Mouse (Mus musculus) liver, embryonic 11.5 days (tissue): ENCODE measurements at regions not wholly inside any gene's neighbourhood (a gene's known extent, or its start where the extent isn't known, plus 50 kb on each side); places are given as distances from the start of the nearest gene placed in this dataset.

ENCODE experiments used
- ATAC-seq: fragments of 200-750 bp; cut with Nextera tagmentation; replicated peaks from 2 replicates; pipeline ENCODE4 v1.8.0; 2017; ENCODE audit warnings: moderate number of reproducible peaks, mild to moderate bottlenecking, moderate TSS enrichment, moderate library complexity; ENCODE audit not compliant: low FRiP score
- DNase-seq: peaks from one replicate; pipeline ENCODE4 v3.0.0-alpha.2; 2017; ENCODE audit warnings: low spot score
- H3K27ac ChIP-seq: fragments of 300-500 bp; sonication (generic); 2 replicates; pipeline ENCODE4 v1.5.1; 2014; ENCODE audit warnings: mild to moderate bottlenecking, low read depth, low read length, control low read depth
- H3K27me3 ChIP-seq: fragments of 300-500 bp; sonication (generic); replicated peaks from 2 replicates; pipeline ENCODE4 v1.6.1; 2014; ENCODE audit warnings: low read length, mixed read lengths; ENCODE audit not compliant: control insufficient read depth, insufficient read depth
- H3K36me3 ChIP-seq: fragments of 300-500 bp; sonication (generic); 2 replicates; pipeline ENCODE4 v1.6.1; 2014; ENCODE audit warnings: mild to moderate bottlenecking, low read length, moderate library complexity, mixed read lengths; ENCODE audit not compliant: control insufficient read depth, insufficient read depth
- H3K4me1 ChIP-seq: fragments of 300-500 bp; sonication (generic); replicated peaks from 2 replicates; pipeline ENCODE4 v1.6.1; 2014; ENCODE audit warnings: low read length, mixed read lengths; ENCODE audit not compliant: control insufficient read depth, insufficient read depth
- H3K4me2 ChIP-seq: fragments of 300-500 bp; sonication (generic); 2 replicates; pipeline ENCODE4 v1.6.1; 2014; ENCODE audit warnings: mild to moderate bottlenecking, control low read depth, moderate library complexity
- H3K4me3 ChIP-seq: fragments of 300-500 bp; sonication (generic); 2 replicates; pipeline ENCODE4 v1.5.1; 2014; ENCODE audit warnings: low read depth, low read length, control low read depth
- H3K9ac ChIP-seq: fragments of 300-500 bp; sonication (generic); 2 replicates; pipeline ENCODE4 v1.6.1; 2014; ENCODE audit warnings: low read depth, low read length, control low read depth
- H3K9me3 ChIP-seq: fragments of 300-500 bp; sonication (generic); 2 replicates; pipeline ENCODE4 v1.6.1; 2016; ENCODE audit warnings: low read length, inconsistent platforms, mixed read lengths; ENCODE audit not compliant: control insufficient read depth
- WGBS: fragments of 180-500 bp; shearing (Covaris S2); extraction: QIAGEN DNeasy Blood & Tissue Kit; methylation state at CpG from one replicate; pipeline ENCODE4 v1.1.7; 2014; 5-methylcytosine and 5-hydroxymethylcytosine counted together

- Histone ChIP-seq H3K9ac (peak overlapping the region; percentile 70; the same call in 1 of the 2 replicates), H3K36me3 (no peaks in the 10 kb centered on the region), H3K4me3 (no peak overlapping the region; the same call in 1 of the 2 replicates), H3K27ac (peak overlapping the region; percentile 94; the same call in 1 of the 2 replicates), H3K27me3 (no peaks in the 10 kb centered on the region), H3K4me2 (peak overlapping the region; percentile 78), H3K4me1 (peaks cover 7% of the 10 kb centered on the region; the same call in 1 of the 2 replicates), H3K9me3 (no peaks in the 10 kb centered on the region)
- ATAC-seq = peak; percentile 38; the same call in 1 of the 2 replicates
- peak; percentile 84 for DNase-seq
- 3% methylated on average over 11 of the region's 11 CpGs for WGBS
Observed at GRCm38 (mm10) chr6:51168048-51168447, 264.4 kb upstream of the Nfe2l3 start.

- H3K9ac ChIP-seq = peak overlapping the region; percentile 70
- H3K4me2 ChIP-seq = peak overlapping the region; percentile 78
- WGBS = 6% methylated on average over 38 of the region's 38 CpGs
- H3K27ac ChIP-seq = peak overlapping the region; percentile 94
- no peaks in the 10 kb centered on the region for H3K9me3 ChIP-seq
- ATAC-seq = peak; percentile 40; the same call in 1 of the 2 replicates
- peak; percentile 79 for DNase-seq
- H3K27me3 ChIP-seq = peaks cover 5% of the 10 kb centered on the region
- peaks cover 10% of the 10 kb centered on the region for H3K4me1 ChIP-seq
- no peaks in the 10 kb centered on the region for H3K36me3 ChIP-seq
- H3K4me3 ChIP-seq = peak overlapping the region; percentile 51
Observed at GRCm38 (mm10) chr6:51168775-51169695, 263.4 kb upstream of the Nfe2l3 start.

- Histone ChIP-seq H3K27me3 (peaks cover 14% of the 10 kb centered on the region), H3K4me3 (peak overlapping the region; percentile 51), H3K9me3 (no peaks in the 10 kb centered on the region), H3K4me1 (peaks cover 13% of the 10 kb centered on the region), H3K4me2 (peak overlapping the region; percentile 78), H3K27ac (peak overlapping the region; percentile 94), H3K9ac (peak overlapping the region; percentile 68), H3K36me3 (no peaks in the 10 kb centered on the region)
- WGBS = under 1% methylated on average over 22 of the region's 22 CpGs
- no peak for ATAC-seq
- DNase-seq = peak; percentile 56
Observed at GRCm38 (mm10) chr6:51169971-51170411, 262.5 kb upstream of the Nfe2l3 start.

GRCm38 (mm10) chr6:51170414-51170813, 262.1 kb upstream of the Nfe2l3 start:
- Histone ChIP-seq H3K9ac (peak overlapping the region; percentile 68), H3K4me1 (peaks cover 13% of the 10 kb centered on the region), H3K4me2 (peak overlapping the region; percentile 78), H3K27ac (peak overlapping the region; percentile 94), H3K27me3 (peaks cover 18% of the 10 kb centered on the region), H3K4me3 (peak overlapping the region; percentile 51), H3K9me3 (no peaks in the 10 kb centered on the region), H3K36me3 (no peaks in the 10 kb centered on the region)
- DNase-seq (peak; percentile 46), ATAC-seq (peak; percentile 54)
- 0% methylated on average over 11 of the region's 11 CpGs for WGBS

- H3K4me1 ChIP-seq = peaks cover 13% of the 10 kb centered on the region
- H3K9me3 ChIP-seq = no peaks in the 10 kb centered on the region
- DNase-seq (no peak), ATAC-seq (peak; percentile 79)
- H3K27me3 ChIP-seq = peaks cover 23% of the 10 kb centered on the region
- H3K36me3 ChIP-seq = no peaks in the 10 kb centered on the region
- peak overlapping the region; percentile 78 for H3K4me2 ChIP-seq
- H3K9ac ChIP-seq = no peak overlapping the region
- no peak overlapping the region for H3K4me3 ChIP-seq
- under 1% methylated on average over 11 of the region's 11 CpGs for WGBS
- peak overlapping the region; percentile 94; the same call in 1 of the 2 replicates for H3K27ac ChIP-seq
Observed at GRCm38 (mm10) chr6:51170871-51171270, 261.6 kb upstream of the Nfe2l3 start.

GRCm38 (mm10) chr6:51171761-51172160, 260.7 kb upstream of the Nfe2l3 start:
- no peaks in the 10 kb centered on the region for H3K36me3 ChIP-seq
- peaks cover 13% of the 10 kb centered on the region for H3K4me1 ChIP-seq
- peaks cover 31% of the 10 kb centered on the region for H3K27me3 ChIP-seq
- 10% methylated on average over 22 of the region's 22 CpGs for WGBS
- peak overlapping the region; percentile 68 for H3K9ac ChIP-seq
- peak; percentile 61 for DNase-seq
- ATAC-seq = no peak
- H3K27ac ChIP-seq = peak overlapping the region; percentile 81
- H3K4me2 ChIP-seq = peak overlapping the region; percentile 88
- H3K4me3 ChIP-seq = peak overlapping the region; percentile 45
- H3K9me3 ChIP-seq = no peaks in the 10 kb centered on the region

GRCm38 (mm10) chr6:51172331-51172791, 260.1 kb upstream of the Nfe2l3 start:
- Histone ChIP-seq H3K9ac (peak overlapping the region; percentile 68), H3K4me1 (peaks cover 13% of the 10 kb centered on the region), H3K27ac (peak overlapping the region; percentile 81), H3K27me3 (peaks cover 37% of the 10 kb centered on the region), H3K4me2 (peak overlapping the region; percentile 88), H3K36me3 (no peaks in the 10 kb centered on the region), H3K4me3 (peak overlapping the region; percentile 45), H3K9me3 (no peaks in the 10 kb centered on the region)
- 8% methylated on average over 12 of the region's 12 CpGs for WGBS
- ATAC-seq (peak; percentile 38; the same call in 1 of the 2 replicates), DNase-seq (peak; percentile 52)

GRCm38 (mm10) chr6:51172856-51173619, 259.4 kb upstream of the Nfe2l3 start:
- DNase-seq = peak; percentile 85
- H3K9me3 ChIP-seq = no peaks in the 10 kb centered on the region
- H3K27ac ChIP-seq = peak overlapping the region; percentile 81
- H3K36me3 ChIP-seq = no peaks in the 10 kb centered on the region
- H3K9ac ChIP-seq = peak overlapping the region; percentile 68
- under 1% methylated on average over 25 of the region's 25 CpGs for WGBS
- peak; percentile 87 for ATAC-seq
- H3K4me3 ChIP-seq = peak overlapping the region; percentile 45
- H3K4me1 ChIP-seq = peaks cover 13% of the 10 kb centered on the region
- H3K27me3 ChIP-seq = peaks cover 38% of the 10 kb centered on the region
- H3K4me2 ChIP-seq = peak overlapping the region; percentile 88
